Mouse (Mus musculus) thymus, postnatal 10 days (tissue): ENCODE data around the gene Col5a3.
"Not testable (repeated sequence)": the region's sequence is repeated elsewhere in the genome, so short reads cannot be mapped to it uniquely, and the experiment has no call there.

Source experiments
- DNase-seq, 2 experiments: peaks; one replicate each; pipeline ENCODE4 v3.0.0; 2021; ENCODE audit warnings: low spot score in 2 of 2

Gene Col5a3

DNA sequence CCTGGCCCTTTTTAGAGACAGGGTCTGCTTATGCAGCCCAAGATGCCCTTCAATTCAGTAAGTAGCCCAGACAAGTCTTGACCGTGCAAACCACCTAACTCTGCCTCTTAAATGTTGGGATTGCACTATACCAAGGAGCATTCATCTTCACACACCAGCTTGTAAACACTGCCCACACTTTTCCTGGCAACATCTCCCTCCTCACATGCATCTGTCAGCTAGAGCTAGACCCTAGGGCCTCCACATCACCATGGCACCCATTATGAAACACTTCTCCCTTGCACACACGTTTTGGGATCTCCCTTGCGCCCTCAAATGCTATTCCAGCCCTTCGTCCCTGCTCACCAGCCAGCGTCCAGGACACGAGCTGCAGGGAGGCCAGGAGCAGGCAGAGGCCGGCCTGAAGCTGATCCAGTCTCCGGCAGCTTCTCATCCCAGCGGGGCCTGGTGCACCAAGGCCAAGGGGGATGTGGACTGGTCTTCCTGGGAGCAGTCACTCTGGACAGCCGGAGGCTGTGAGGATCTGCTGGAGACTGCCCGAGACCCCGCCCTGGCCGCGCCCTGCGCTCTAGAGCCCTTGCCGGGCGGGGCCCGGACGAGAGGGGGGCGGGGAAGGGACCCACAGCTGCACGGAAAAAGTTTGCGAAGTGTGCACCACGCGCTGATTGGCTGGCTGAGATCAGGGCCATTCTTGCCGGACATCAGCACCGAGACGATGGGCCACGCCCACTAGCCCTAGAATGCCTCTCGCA is at the start of gene Col5a3:
Col5a3 (minus strand) TSS at position 547 of the 752 bp plus-strand sequence.
- no peak for DNase-seq

DNA sequence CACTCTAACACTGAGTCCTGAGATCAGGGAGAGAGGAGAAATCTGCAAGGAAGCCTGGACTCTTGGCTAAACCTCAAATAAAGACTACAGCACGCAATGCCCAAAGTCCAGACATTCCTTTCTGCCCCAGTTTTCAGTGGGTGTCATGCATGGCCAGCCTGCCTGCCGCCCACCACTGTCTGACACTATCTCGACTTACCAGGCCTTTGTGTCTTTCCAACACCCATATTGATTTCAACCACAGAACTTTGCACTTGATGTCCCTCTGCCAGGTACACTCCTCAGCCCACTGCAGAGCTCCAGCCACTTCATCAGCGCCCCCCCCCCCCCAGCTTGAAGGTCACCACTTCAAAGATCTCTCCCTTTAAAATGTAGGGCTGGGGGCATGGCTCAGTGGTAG is 47.4 kb upstream of the Col5a3 start:
- DNase-seq, result no peak

DNA sequence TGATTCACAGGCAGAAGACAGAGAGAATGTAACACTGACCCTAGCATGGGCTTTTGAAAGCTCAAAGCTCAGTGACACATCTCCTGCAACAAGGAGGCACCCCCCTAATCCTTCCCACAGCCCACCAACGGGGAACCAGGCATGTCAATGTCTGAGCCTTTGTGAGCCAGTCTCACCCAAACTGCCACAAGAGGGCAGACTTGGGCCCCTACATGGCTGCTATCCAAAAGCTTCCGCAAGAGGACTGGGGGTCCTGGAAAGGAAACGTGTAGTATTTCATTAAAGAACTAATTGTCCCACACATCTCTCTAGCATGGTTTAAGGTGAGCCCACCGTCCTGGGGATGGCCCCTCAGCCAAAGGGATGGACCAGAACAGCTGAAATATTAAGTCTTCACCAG is 47.0 kb upstream of the Col5a3 start:
- DNase-seq, result peak in 1 of 2 experiments; percentile 43

DNA sequence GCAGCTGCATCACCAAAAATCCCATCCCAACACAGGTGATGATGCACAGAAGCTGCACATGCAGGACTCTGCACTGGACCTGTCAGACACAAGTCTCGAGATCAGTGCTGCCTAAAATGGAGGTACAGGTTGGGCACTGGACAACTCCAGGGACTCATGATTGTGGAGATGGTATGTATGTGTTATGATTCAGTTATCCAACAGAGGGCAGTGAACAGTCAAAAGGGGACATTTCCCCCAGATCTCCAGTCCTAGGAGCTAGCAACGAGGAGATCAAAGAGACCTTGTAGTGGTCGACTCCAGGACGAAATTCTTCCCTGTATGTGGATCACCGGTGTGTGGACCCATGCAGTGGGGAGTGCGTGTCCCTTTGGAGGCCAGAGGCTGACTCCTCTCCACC is 45.1 kb upstream of the Col5a3 start:
- no peak for DNase-seq

DNA sequence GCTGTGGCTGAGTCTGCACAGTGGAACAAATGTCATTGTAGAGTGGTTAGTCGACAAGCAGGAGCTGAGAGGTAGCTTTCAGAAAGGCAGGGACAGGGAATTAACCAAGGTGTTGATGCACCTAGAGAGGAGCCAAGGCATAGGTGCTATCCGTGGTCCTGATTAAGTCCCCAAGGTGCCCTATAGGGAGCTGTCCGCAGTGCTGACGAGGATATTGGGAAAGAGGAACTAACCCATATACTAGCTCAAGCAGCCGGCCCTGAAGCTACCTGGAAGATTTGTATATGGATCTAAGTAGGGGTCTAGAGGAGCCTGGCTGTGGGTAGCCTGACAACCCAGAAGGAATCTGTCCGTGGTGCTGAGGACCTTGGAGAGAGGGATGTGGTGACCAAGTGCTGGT is 42.3 kb upstream of the Col5a3 start:
- DNase-seq, result peak in 1 of 2 experiments; percentile 52

DNA sequence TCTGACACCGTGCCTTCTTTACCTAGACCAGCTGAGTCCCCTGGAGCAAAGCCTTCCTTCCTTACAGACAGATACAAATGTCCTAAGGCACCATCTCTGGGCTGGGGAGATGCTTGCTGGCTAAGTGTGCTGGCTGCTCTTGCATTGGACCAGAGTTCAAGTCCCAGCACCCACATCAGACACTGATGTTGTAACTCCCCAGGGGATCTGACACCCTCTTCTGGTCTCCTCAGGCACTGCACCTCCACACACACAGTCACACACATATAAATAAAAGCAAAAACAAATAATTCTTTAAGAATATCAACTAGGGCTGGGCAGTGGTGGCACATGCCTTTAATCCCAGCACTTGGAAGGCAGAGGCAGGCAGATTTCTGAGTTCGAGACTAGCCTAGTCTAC is 35.3 kb upstream of the Col5a3 start:
- no peak for DNase-seq

DNA sequence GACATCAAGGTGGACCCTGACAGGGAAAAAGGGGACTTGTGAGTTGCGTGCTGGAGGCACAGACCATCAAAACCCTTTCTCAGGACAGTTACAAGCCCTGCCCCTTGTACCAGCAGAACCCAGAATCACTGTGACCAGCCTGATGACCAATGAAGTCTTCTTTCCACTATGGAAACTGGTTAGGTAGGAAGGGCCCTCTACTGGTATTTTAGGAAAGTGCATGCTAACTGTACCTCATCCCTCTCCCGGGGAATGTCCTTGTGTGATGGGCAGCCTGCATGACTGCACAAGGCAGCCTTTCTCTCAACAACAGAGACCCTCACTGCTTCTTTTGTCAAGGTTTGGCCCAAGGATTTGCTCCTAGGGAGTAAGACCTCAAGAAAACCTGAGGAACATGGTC is 27.8 kb upstream of the Col5a3 start:
- no peak for DNase-seq

DNA sequence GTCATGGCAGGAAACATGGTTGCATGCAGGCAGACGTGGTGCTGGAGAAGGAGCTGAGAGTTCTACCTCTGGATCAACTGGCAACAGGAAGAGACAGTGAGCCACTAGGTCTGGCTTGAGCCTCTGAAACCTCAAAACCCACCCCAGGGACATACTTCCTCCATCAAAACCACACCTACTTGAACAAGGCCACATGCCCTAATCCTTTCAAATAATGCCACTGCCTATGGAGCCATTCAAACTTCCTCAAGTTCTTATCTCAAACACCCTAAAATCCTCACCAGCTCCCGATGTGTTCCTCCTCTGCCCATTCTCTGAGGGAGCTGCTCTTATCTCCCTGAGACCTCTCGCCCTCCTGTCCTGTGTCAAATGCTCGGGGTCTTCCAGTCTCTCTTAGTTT is 27.3 kb upstream of the Col5a3 start:
- DNase-seq, result no peak

DNA sequence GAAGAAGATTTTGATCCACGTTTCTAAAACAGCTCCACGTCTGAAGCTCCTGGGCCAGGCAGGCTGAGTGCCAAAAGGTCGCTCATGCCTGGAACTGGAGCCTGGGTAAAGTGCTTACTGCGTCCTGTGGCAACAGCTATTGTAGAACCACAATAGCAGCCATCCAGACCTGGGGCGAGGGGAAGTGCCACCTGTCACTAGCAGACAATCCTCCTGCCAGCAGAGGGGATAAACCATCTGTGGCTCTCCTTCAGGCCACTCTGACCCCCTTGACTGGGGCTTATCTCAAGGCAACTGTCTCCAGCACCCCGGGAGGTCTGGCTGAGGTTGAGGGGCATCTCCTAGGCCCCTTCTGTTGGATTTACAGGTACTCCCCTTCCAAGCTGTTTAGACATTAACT is 24.1 kb upstream of the Col5a3 start:
- DNase-seq, result no peak

DNA sequence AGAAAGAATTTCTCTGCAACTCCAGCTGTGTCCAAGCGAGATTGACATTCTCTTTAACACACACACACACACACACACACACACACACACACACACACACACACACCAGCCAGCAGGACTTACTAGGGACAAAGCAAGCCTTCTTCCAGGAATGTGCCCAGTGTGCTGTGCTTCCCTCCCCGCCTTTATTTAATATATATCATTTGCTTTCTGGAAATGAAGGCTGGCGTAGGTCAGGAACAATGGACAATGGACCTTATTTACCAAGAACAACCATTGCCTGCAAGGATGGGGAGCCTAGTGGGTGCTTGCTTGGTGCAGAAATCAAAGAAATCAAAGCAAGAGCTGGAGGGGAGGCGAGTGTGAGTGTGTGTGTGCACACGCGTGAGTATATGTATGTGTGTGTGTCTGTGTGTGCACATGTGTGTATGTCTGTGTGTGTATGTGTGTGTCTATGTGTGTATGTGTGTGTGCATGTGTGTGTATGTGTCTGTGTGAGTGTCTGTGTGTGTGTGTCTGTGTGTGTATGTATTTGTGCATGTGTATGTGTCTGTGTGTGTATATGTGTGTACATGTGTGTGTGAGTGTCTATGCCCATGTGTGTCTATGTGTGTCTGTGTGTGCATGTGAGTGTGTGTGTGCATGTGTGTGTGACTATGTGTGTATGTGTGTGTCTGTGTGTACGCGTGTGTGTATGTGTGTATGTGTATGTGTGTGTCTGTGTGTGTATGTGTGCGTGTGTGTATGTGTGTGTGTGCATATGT is 22.5 kb upstream of the Col5a3 start:
- no peak for DNase-seq

DNA sequence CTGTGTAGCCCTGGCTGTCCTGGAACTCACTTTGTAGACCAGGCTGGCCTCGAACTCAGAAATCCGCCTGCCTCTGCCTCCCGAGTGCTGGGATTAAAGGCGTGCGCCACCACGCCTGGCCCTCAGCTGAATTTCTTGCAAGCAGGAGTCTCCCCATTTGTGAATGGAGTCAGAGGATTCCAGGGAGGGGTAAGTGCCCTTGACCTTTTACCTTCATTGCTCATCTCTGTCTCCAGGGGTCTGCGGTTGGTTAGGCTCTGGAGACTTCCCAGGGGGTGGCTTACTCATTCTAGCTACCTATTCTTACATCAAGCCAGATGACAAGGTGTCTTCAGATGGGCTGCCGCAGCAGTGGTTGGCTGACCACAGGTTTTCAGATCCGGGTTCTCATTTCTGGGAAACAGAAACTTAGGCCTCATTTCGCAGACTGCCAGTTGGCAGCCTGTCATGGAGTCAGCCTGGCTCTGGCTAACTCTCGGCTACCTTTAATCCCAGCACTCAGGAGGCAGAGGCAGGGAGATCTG is 20.6 kb upstream of the Col5a3 start:
- DNase-seq, result not testable (repeated sequence)

DNA sequence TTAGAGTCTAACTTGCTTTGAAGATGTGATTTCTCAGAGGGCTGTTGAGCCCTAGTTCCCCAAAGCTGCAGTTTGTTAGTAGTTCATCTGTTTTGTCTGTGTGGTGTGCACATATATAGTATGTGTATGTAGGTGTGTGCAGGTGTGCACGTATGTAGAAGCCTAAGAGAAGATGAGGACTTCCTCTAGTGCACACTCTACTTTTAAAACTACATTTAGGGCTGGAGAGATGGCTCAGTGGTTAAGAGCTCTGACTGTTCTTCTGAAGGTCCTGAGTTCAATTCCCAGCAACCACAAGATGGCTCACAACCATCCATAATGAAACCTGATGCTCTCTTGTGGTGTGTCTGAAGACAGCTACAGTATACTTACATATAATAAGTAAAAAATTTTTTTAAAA is 20.0 kb upstream of the Col5a3 start:
- no peak for DNase-seq

DNA sequence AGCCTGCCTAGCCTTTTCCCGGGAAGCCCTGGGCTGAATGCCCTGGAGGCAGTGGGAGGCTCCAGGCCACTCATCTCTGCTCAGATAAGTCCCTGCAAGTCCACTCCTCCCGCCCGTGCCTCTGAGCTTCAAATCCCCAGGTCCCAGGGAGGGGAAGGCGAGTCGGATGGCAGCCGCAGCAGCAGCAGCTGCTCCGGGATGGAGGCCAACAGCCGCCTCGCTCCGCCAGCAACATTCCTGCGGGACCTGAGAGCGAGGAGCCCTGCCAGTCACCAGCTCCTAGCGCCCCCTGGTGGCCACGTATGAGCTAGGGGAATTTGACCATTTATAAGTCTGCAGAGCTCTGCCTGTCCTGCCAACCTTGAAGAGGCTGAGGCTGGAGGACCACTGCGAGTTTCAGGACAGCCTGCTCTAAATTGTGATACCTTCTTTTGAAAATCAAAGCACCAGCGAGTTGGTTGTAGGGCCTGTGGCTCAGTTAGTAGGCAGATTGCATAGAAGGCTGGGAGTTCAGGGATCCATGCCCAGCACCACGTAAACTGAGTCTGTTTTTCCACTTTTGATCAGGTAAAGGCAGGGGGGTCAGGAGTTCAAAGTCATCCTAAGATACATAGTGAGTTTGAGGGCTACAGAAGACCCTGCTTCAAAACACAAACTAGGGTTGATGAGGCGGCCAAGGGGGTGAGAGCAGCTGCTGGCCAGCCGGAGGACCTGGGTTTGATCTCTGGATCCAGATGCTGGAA is 16.2 kb upstream of the Col5a3 start:
- DNase-seq, result peak; percentile 23 to 78

DNA sequence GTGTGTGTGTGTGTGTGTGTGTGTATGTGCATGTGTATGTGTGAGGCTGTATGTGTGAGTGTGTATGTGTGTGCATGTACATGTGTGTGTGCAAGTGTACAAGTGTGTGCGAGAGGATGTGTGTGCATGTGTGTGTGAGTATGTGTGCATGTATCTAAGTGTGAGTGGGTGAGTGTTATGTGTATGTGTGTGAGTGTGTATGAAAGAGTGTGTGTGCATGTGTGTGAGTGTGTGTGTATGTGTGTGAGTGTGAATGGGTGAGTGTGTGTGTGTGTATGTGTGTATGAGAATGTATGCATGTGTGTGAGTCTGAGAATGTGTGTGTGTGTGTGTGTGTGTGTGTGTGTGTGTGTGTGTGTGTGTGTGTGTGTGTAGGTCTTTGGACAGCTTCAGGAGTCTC is 13.3 kb upstream of the Col5a3 start:
- no peak for DNase-seq

DNA sequence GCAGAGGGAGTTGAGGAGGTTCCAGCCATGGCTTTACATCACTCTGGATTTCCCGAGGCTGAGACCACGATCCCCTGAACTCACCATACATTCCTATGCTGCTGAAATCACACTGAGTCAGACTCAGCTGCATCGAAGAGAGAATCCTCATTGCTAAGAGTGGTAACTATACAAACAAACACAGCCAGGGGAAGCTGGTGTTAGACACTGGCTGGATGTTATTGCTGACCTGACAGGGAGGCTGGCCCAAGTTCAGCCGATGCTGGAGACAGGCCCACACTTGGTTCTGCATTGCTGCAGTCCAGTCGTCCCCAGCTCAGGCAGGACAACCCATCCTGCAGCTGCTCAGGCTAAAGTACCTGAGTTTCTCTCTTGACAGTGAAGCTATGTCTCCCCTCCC is 10.9 kb upstream of the Col5a3 start:
- DNase-seq, result no peak

DNA sequence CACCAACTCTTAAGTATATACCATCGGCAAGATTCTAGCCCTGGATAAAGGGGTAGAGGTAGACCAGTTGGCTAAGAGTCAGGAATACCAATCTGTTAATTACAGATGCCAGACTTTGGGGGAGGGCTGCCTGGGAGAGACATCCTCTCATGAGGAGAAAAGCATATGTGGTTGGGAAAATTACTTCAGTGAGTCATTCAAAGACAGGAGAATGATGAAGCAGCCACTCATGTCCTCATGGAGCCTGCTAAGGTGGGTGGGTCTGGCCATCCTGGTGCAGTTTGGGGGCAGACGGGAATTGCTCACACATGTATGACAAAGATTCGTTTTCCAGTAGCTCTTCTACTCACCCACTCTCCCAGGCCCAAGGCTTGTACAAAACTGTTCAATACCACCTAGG is 8.0 kb upstream of the Col5a3 start:
- DNase-seq, result no peak

DNA sequence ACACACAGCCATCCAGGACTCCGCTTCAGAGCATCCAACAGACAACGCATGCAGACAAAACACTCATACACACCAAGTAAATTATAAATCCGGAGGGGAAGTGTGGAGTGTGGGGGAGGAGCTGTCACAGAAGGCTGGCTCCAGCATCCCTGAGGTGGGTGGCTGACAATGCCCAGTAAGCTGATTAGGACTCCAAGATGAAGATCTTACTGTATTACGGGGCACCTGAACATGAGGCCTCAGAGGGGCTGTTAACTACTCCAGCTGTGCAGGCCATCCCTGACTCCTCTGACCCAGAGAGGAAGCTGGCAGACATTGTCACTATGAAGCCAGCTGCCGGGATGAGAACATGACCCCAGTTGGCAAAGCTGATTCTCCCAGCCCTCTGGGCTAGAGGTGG is 5.1 kb upstream of the Col5a3 start:
- DNase-seq, result no peak

DNA sequence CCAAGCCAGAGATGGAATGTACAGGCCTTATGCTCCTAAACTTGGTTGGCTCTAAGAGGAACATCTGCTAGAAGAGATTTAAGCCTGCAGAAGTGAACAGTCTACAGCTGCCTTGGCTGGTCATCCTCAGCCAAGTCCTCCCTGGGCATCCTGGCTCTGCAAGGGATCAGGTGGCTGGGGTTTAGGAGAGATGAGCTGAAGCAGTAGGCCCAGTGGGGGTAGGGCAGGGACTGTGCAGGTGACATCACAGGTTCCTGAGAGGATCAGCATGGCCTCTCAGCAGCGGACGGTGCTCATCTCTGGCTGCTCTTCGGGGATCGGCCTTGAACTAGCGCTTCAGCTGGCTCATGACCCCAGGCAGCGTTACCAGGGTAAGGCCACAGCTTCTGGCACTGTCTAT is 3.4 kb upstream of the Col5a3 start, which contains the start of gene Rdh8:
Rdh8 (plus strand) TSS at position 268 of the 400 bp plus-strand sequence.
- no peak for DNase-seq

DNA sequence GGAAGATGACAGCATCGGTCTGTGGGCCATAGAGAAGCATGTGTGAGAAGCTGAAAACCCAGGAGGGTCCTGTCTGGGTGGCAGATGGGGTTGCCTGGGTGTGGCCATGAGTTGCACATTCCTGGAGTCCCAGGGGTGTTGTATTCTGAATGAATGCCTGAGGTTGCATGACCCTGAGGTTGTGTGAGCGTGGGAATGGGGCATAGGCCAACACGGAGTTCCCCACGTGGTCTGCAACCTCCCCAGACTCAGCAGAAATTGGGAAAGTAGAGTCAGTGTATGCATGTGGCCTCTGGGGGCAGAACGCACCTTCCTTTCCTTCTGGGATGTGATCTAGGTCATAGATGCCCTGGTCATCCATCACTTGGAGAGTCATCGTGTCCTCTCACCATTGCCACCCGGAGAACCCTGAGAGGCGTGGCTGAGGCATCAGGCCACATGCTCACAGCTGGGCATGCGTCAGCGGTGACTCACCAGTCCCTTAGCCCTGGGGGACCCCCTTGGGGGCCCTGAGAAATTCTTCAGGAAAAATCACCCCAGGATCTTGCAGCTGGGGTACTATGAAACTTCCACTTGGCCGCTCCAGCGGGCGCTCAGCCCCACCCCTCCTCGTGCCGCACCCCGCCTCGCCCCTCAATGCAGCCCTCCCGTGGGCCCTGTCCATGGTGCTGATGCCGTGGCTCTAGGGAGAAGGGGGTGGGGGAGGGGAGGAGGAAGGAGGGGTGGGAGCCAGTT is 2.2 kb downstream of the Col5a3 start:
- DNase-seq, result peak in 1 of 2 experiments; percentile 20

DNA sequence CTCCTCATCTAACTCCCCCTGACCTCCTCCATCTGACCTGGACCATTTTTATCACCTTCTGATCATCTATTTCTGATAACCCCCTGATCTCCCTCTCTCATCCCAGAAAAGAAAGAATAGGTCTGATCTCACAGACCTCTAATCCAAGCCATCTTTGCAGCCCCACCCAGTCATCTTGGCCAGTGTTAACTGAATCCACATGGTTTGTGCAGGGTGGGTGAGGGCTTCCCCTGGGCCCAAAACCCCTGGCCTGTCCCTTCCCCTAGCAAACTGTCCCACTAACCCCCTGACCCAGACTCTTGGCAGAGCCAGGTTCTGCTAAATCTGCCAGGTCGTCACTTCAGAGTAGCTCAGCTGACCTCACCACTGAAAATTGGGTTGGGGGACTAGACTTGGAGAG is 4.1 kb downstream of the Col5a3 start:
- DNase-seq, result no peak

DNA sequence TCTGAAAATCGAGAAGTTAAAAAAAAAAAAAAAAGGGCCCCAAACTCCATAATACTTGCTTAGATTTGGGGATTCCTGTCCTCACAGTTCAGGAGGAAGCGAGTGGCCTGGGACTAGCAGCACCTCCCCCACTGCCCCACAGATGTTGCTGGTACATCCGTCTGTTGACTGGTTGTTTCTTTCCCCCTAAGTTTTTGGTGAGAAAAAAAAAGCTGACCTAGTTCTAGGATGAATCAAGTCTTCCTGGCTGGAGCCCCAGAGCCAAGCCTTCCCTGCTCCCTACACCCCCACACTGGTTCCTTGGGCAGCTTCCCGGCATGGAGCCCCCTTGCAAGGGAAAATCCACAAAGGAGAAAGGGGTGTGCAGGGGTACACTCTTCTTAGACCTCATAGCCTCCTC is 4.6 kb downstream of the Col5a3 start:
- DNase-seq, result no peak

DNA sequence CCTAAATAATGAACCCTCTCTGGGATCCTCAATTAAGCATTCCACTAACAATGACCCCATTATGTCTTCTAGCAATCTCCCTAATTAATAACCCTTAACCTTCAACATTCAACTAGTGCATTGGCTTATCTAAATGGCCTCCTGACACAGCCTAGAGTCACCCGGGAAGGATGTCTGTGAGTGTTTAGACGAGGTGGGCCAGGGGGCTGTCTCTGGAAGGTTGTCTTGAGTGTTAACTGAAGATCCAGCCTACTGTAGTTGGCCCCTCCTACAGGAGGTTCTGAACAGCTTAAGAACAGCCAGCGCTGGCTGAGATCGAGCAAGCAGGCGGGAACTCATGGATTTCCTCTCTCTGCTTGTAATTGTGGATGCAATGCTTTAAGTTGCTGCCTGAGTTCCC is 9.2 kb downstream of the Col5a3 start:
- DNase-seq, result no peak
